Mouse (Mus musculus) olfactory bulb, adult 2 months (tissue): Measurements from ENCODE around the gene Man2a1.

Source experiments
- CTCF ChIP-seq: fragments of 200-500 bp; IDR thresholded peaks from 2 replicates; pipeline ENCODE4 v1.5.1; 2012; ENCODE audit warnings: low read depth, mild to moderate bottlenecking, low read length, moderate library complexity; ENCODE audit not compliant: insufficient read depth
- POLR2A ChIP-seq: fragments of 200-500 bp; IDR thresholded peaks from 2 replicates; pipeline ENCODE4 v1.6.1; 2012; ENCODE audit warnings: mild to moderate bottlenecking, low read depth, low read length, moderate library complexity; ENCODE audit not compliant: insufficient read depth

- TF ChIP-seq CTCF (no peak), POLR2A (no peak)
These were observed 166.0 kb downstream of the Man2a1 start for GRCm38 (mm10) chr17:64766507-64766906.
